Comparison of ENCODE assay signal across 8 mouse cellular contexts in the genomic region with DNA sequence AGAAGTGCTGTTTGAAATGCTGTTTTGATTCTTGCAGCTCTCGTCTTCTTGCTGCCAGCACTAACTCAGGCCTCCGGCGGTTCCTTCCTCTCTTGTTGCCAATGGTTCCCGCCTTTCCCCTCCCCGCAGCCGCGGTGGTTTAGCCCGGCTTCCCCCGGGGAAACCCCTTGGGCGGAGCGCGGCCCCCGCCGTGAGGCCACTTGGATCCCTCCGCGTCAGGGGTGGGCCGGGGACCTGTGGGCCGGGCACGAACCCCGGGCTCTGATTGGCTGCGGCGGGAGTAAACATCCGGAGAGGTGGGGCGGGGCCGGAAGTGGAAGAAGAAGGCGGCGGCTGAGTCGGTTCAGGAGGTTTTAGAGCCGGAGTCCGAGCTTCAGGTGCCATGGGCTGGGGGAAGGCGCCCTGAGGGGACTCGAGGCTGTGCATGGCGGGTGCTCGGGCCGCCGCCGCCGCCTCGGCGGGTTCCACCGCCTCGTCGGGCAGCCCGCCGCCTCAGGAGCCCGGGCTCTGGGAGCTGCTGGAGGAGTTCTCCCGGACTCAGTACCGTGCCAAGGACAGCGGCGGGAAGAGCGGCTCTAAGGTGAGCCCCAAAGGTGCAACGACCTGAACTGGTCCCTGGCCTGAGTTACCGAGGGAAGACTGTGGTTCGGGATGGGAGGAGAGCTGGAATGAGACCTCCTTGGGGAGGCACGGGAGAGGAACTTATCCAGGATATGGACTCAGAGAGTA. TPM values are rescaled to one million over a fixed set of nuclear protein-coding genes. Genes with fewer than 3 reads are reported as not detected.
DNase-seq lines count a peak whose midpoint lies in the region; ATAC-seq lines count a peak whose summit lies in the region.

A gene (plus strand): TSS at position 302 of the 729 bp plus-strand sequence.

- peak within 1 kb of the TSS; percentile 100 for H3K4me3 ChIP-seq in heart, embryonic 10.5 days
- H3K4me3 ChIP-seq in kidney, embryonic 15.5 days (replicated peaks) = peak within 1 kb of the TSS; percentile 97

- ATAC-seq in erythroblast, adult 5-6 weeks (replicated peaks; ENCODE audit: low FRiP score, poor library complexity, severe bottlenecking) = peak; percentile 97
- peak; percentile 99 for ATAC-seq in kidney, embryonic 15.5 days (replicated peaks; ENCODE audit: low FRiP score)
- peak; percentile 94 for ATAC-seq in monocyte, adult 5-6 weeks (replicated peaks; ENCODE audit: insufficient number of reproducible peaks, low FRiP score, low TSS enrichment, poor library complexity, severe bottlenecking)

- peak within 1 kb of the TSS; percentile 76 for H3K4me2 ChIP-seq in kidney, embryonic 15.5 days

- H3K27ac ChIP-seq in heart, embryonic 10.5 days = peak within 1 kb of the TSS; percentile 86
- H3K27ac ChIP-seq in kidney, embryonic 15.5 days = peak within 1 kb of the TSS; percentile 66

- H3K27me3 ChIP-seq in heart, embryonic 10.5 days (ENCODE audit: insufficient read depth, poor library complexity, severe bottlenecking) = no peaks in the 10 kb centered on the region
- 0 out of 2 replicates have a peak, but pooled peaks cover 3% of the 10 kb centered on the region for H3K27me3 ChIP-seq in kidney, embryonic 15.5 days

- H3K9me3 ChIP-seq in heart, embryonic 10.5 days = no peaks in the 10 kb centered on the region
- H3K9me3 ChIP-seq in kidney, embryonic 15.5 days (replicated peaks) = no peaks in the 10 kb centered on the region

- H3K9ac ChIP-seq in kidney, embryonic 15.5 days = peak within 1 kb of the TSS; percentile 89

- H3K4me1 ChIP-seq in heart, embryonic 10.5 days = peaks cover 15% of the 10 kb centered on the region
- H3K4me1 ChIP-seq in kidney, embryonic 15.5 days = peaks cover 15% of the 10 kb centered on the region

- WGBS in heart, embryonic 10.5 days = under 1% methylated on average over 54 of the region's 55 CpGs
- WGBS in kidney, embryonic 15.5 days = under 1% methylated on average over 55 of the region's 55 CpGs

- DNase-seq in B cell, adult 2 months = peak; percentile 99 to 100
- peak; percentile 99 for DNase-seq in brain, adult 2 months (ENCODE audit: low read depth, low spot score)
- DNase-seq in heart, embryonic 10.5 days (ENCODE audit: low spot score) = peak; percentile 99
- DNase-seq in liver = peak; percentile 99
- DNase-seq in spleen, postnatal 4 days (ENCODE audit: low spot score in 2 of 2) = peak; percentile 99

- H3K36me3 ChIP-seq in heart, embryonic 10.5 days = peaks cover 15% of the 10 kb centered on the region
- H3K36me3 ChIP-seq in kidney, embryonic 15.5 days = peaks cover 21% of the 10 kb centered on the region

RNA-seq across cellular contexts. Expression of the gene that starts here (rescaled TPM):
- total RNA-seq in erythroblast, adult 5-6 weeks (2015; ENCODE audit: low replicate concordance) = 19.0 and 35.0 TPM in 2 replicates
- 25.5 and 42.9 TPM in 2 replicates for total RNA-seq in erythroblast, adult 5-6 weeks (2017; ENCODE audit: low replicate concordance)
- polyA plus RNA-seq in heart, embryonic 10.5 days (2016; fragmentation: Nextera tagmentation; extraction: Ambion mirVana) = 29.7 and 36.6 TPM in 2 replicates
- polyA plus RNA-seq in kidney, embryonic 15.5 days (2015; fragmentation: Nextera tagmentation; extraction: Ambion mirVana) = 36.2 and 39.4 TPM in 2 replicates
- 40.8 to 50.3 TPM (median 42.0 TPM) in 3 replicates for total RNA-seq in monocyte, adult 5-6 weeks (2017)

Comparison
In these comparisons a context has a peak if more than half of its experiments do, and no peak if none do; other contexts are left out.
1. Peak in every context shown above with its lines: DNase-seq, ATAC-seq, H3K4me3 ChIP-seq and H3K27ac ChIP-seq.